Mouse (Mus musculus) heart, embryonic 13.5 days (tissue): ENCODE results near the gene Mbtps2. TPM values are rescaled to one million over a fixed set of nuclear protein-coding genes. Genes with fewer than 3 reads are reported as not detected.
A peak's percentile ranks its signal among the peaks of the same experiment; 100 is the strongest.

ENCODE experiments used
- ATAC-seq: fragments of 200-750 bp; cut with Nextera tagmentation; 2 replicates; pipeline ENCODE4 v1.8.0; 2017; ENCODE audit warnings: moderate TSS enrichment; ENCODE audit not compliant: insufficient number of reproducible peaks, low FRiP score, low TSS enrichment; ENCODE audit errors: extremely low read depth
- H3K27ac ChIP-seq: fragments of 300-500 bp; sonication (generic); replicated peaks from 2 replicates; pipeline ENCODE4 v1.5.1; 2015; ENCODE audit warnings: moderate library complexity, mild to moderate bottlenecking, inconsistent platforms
- H3K27me3 ChIP-seq: fragments of 300-500 bp; sonication (generic); replicated peaks from 2 replicates; pipeline ENCODE4 v1.6.1; 2015; ENCODE audit warnings: mild to moderate bottlenecking, inconsistent platforms
- H3K36me3 ChIP-seq: fragments of 300-500 bp; sonication (generic); 2 replicates; pipeline ENCODE4 v1.6.1; 2015; ENCODE audit warnings: mild to moderate bottlenecking, inconsistent platforms
- H3K4me1 ChIP-seq: fragments of 300-500 bp; sonication (generic); 2 replicates; pipeline ENCODE4 v1.6.1; 2015; ENCODE audit warnings: inconsistent platforms
- H3K4me2 ChIP-seq: fragments of 300-500 bp; sonication (generic); 2 replicates; pipeline ENCODE4 v1.6.1; 2015; ENCODE audit warnings: inconsistent platforms, mild to moderate bottlenecking, moderate library complexity
- H3K4me3 ChIP-seq: fragments of 300-500 bp; sonication (generic); 2 replicates; pipeline ENCODE4 v1.5.1; 2015; ENCODE audit warnings: moderate library complexity, mild to moderate bottlenecking, inconsistent platforms
- H3K9ac ChIP-seq: fragments of 300-500 bp; sonication (generic); 2 replicates; pipeline ENCODE4 v1.6.1; 2015; ENCODE audit warnings: inconsistent platforms, mild to moderate bottlenecking, moderate library complexity
- H3K9me3 ChIP-seq: fragments of 300-500 bp; sonication (generic); 2 replicates; pipeline ENCODE4 v1.6.1; 2016; ENCODE audit warnings: inconsistent platforms
- WGBS: fragments of 180-500 bp; shearing (Covaris S2); methylation state at CpG from one replicate; pipeline ENCODE4 v1.1.7; 2015; ENCODE audit warnings: mixed read lengths; 5-methylcytosine and 5-hydroxymethylcytosine counted together
- polyA plus RNA-seq: library from polyadenylated mRNA; unstranded; fragments of >200 nt; fragmentation: Nextera tagmentation; extraction: Ambion mirVana; gene quantifications from 2 replicates; pipeline ENCODE4 v1.2.1, GENCODE M21; 2015

The Mbtps2 gene
- polyA plus RNA-seq, 1 experiment from 2014 or later, result 16.8 TPM

GRCm38 (mm10) chrX:157596802-157597201 is 1.7 kb downstream of the Mbtps2 start:
- 73% methylated on average over 5 of the region's 5 CpGs for WGBS
- peak overlapping the region; percentile 66 for H3K4me2 ChIP-seq
- H3K4me1 ChIP-seq, result peaks cover 14% of the 10 kb centered on the region
- peak overlapping the region; percentile 73 for H3K4me3 ChIP-seq
- no peaks in the 10 kb centered on the region for H3K27me3 ChIP-seq
- ATAC-seq, result no peak
- H3K27ac ChIP-seq, result 0 out of 2 replicates have a peak overlapping the region, but pooled peaks have one; percentile 15
- H3K9me3 ChIP-seq, result no peaks in the 10 kb centered on the region
- H3K9ac ChIP-seq, result peak overlapping the region; percentile 91; the same call in 1 of the 2 replicates
- H3K36me3 ChIP-seq, result no peaks in the 10 kb centered on the region

- no peak overlapping the region for H3K27ac ChIP-seq
- peaks cover 4% of the 10 kb centered on the region for H3K36me3 ChIP-seq
- H3K4me3 ChIP-seq, result no peak overlapping the region
- H3K9ac ChIP-seq, result no peak overlapping the region
- WGBS, result 62% methylated on average over 6 of the region's 6 CpGs
- peak overlapping the region; percentile 66 for H3K4me2 ChIP-seq
- no peaks in the 10 kb centered on the region for H3K27me3 ChIP-seq
- H3K4me1 ChIP-seq, result peaks cover 14% of the 10 kb centered on the region
- ATAC-seq, result no peak
- H3K9me3 ChIP-seq, result no peaks in the 10 kb centered on the region
These were observed 2.6 kb downstream of the Mbtps2 start for GRCm38 (mm10) chrX:157595927-157596326.

GRCm38 (mm10) chrX:157594606-157595005 is 3.9 kb downstream of the Mbtps2 start:
- Histone ChIP-seq H3K4me1 (peaks cover 14% of the 10 kb centered on the region), H3K27ac (no peak overlapping the region), H3K27me3 (no peaks in the 10 kb centered on the region), H3K4me2 (no peak overlapping the region), H3K9me3 (no peaks in the 10 kb centered on the region), H3K9ac (no peak overlapping the region), H3K4me3 (no peak overlapping the region), H3K36me3 (peaks cover 16% of the 10 kb centered on the region)
- 70% methylated on average over 2 of the region's 2 CpGs for WGBS
- no peak for ATAC-seq

GRCm38 (mm10) chrX:157587001-157587400 is 11.5 kb downstream of the Mbtps2 start:
- Histone ChIP-seq H3K9me3 (no peaks in the 10 kb centered on the region), H3K27ac (no peak overlapping the region), H3K27me3 (no peaks in the 10 kb centered on the region), H3K36me3 (peaks cover 23% of the 10 kb centered on the region), H3K4me2 (no peak overlapping the region), H3K4me1 (0 out of 2 replicates have a peak, but pooled peaks cover under 1% of the 10 kb centered on the region), H3K4me3 (no peak overlapping the region), H3K9ac (no peak overlapping the region)
- no peak for ATAC-seq
- WGBS, result 76% methylated on average over 5 of the region's 5 CpGs

GRCm38 (mm10) chrX:157586397-157586796 is 12.1 kb downstream of the Mbtps2 start:
- peaks cover 23% of the 10 kb centered on the region for H3K36me3 ChIP-seq
- H3K4me3 ChIP-seq, result no peak overlapping the region
- no peak for ATAC-seq
- H3K9me3 ChIP-seq, result no peaks in the 10 kb centered on the region
- H3K4me2 ChIP-seq, result no peak overlapping the region
- no peaks in the 10 kb centered on the region for H3K27me3 ChIP-seq
- no peak overlapping the region for H3K9ac ChIP-seq
- no peak overlapping the region for H3K27ac ChIP-seq
- 0 out of 2 replicates have a peak, but pooled peaks cover 6% of the 10 kb centered on the region for H3K4me1 ChIP-seq

- H3K27me3 ChIP-seq, result no peaks in the 10 kb centered on the region
- no peak overlapping the region for H3K9ac ChIP-seq
- 0 out of 2 replicates have a peak, but pooled peaks cover 6% of the 10 kb centered on the region for H3K4me1 ChIP-seq
- H3K27ac ChIP-seq, result no peak overlapping the region
- no peak for ATAC-seq
- no peak overlapping the region for H3K4me3 ChIP-seq
- no peaks in the 10 kb centered on the region for H3K9me3 ChIP-seq
- 76% methylated on average over 6 of the region's 6 CpGs for WGBS
- no peak overlapping the region for H3K4me2 ChIP-seq
- peaks cover 18% of the 10 kb centered on the region for H3K36me3 ChIP-seq
These were observed 19.4 kb downstream of the Mbtps2 start for GRCm38 (mm10) chrX:157579108-157579614.

- no peaks in the 10 kb centered on the region for H3K4me1 ChIP-seq
- H3K27ac ChIP-seq, result no peak overlapping the region
- ATAC-seq, result no peak
- H3K9ac ChIP-seq, result no peak overlapping the region
- no peaks in the 10 kb centered on the region for H3K9me3 ChIP-seq
- peaks cover 34% of the 10 kb centered on the region for H3K36me3 ChIP-seq
- H3K4me3 ChIP-seq, result no peak overlapping the region
- H3K4me2 ChIP-seq, result no peak overlapping the region
- H3K27me3 ChIP-seq, result no peaks in the 10 kb centered on the region
- WGBS, result 56% methylated on average over 2 of the region's 2 CpGs
These were observed 23.8 kb downstream of the Mbtps2 start for GRCm38 (mm10) chrX:157574683-157575082.

GRCm38 (mm10) chrX:157568840-157569239 is 29.7 kb downstream of the Mbtps2 start, which contains the start of gene Yy2:
Yy2 (minus strand) TSS chrX:157568985.
- Histone ChIP-seq H3K4me3 (no peak within 1 kb of the TSS), H3K27me3 (no peaks in the 10 kb centered on the region), H3K9ac (no peak within 1 kb of the TSS), H3K9me3 (no peaks in the 10 kb centered on the region), H3K36me3 (peaks cover 28% of the 10 kb centered on the region), H3K27ac (no peak within 1 kb of the TSS), H3K4me2 (no peak within 1 kb of the TSS), H3K4me1 (no peaks in the 10 kb centered on the region)
- 84% methylated on average over 26 of the region's 26 CpGs for WGBS
- no peak for ATAC-seq

GRCm38 (mm10) chrX:157563794-157564193 is 34.7 kb downstream of the Mbtps2 start:
- no peak overlapping the region for H3K4me3 ChIP-seq
- peaks cover 13% of the 10 kb centered on the region for H3K36me3 ChIP-seq
- no peaks in the 10 kb centered on the region for H3K9me3 ChIP-seq
- H3K4me1 ChIP-seq, result no peaks in the 10 kb centered on the region
- no peak overlapping the region for H3K9ac ChIP-seq
- 80% methylated on average over 10 of the region's 10 CpGs for WGBS
- no peak overlapping the region for H3K4me2 ChIP-seq
- H3K27me3 ChIP-seq, result no peaks in the 10 kb centered on the region
- H3K27ac ChIP-seq, result no peak overlapping the region
- ATAC-seq, result no peak

- no peaks in the 10 kb centered on the region for H3K9me3 ChIP-seq
- H3K9ac ChIP-seq, result no peak overlapping the region
- H3K27me3 ChIP-seq, result no peaks in the 10 kb centered on the region
- WGBS, result 20% methylated on average over 3 of the region's 3 CpGs
- no peak overlapping the region for H3K27ac ChIP-seq
- H3K4me1 ChIP-seq, result no peaks in the 10 kb centered on the region
- peaks cover 8% of the 10 kb centered on the region; the same call in 1 of the 2 replicates for H3K36me3 ChIP-seq
- H3K4me3 ChIP-seq, result no peak overlapping the region
- no peak overlapping the region for H3K4me2 ChIP-seq
- ATAC-seq, result no peak
These were observed 51.4 kb downstream of the Mbtps2 start for GRCm38 (mm10) chrX:157547082-157547481.

GRCm38 (mm10) chrX:157506400-157506799 is 92.1 kb downstream of the Mbtps2 start:
- Histone ChIP-seq H3K27me3 (no peaks in the 10 kb centered on the region), H3K9ac (no peak overlapping the region), H3K9me3 (no peaks in the 10 kb centered on the region), H3K27ac (no peak overlapping the region), H3K36me3 (no peaks in the 10 kb centered on the region), H3K4me3 (no peak overlapping the region), H3K4me1 (no peaks in the 10 kb centered on the region), H3K4me2 (no peak overlapping the region)
- ATAC-seq, result no peak
- WGBS, result 43% methylated on average over 5 of the region's 5 CpGs

GRCm38 (mm10) chrX:157504506-157504905 is 94.0 kb downstream of the Mbtps2 start:
- no peaks in the 10 kb centered on the region for H3K4me1 ChIP-seq
- no peak for ATAC-seq
- no peak overlapping the region for H3K4me2 ChIP-seq
- H3K27ac ChIP-seq, result no peak overlapping the region
- H3K4me3 ChIP-seq, result no peak overlapping the region
- no peaks in the 10 kb centered on the region for H3K9me3 ChIP-seq
- H3K9ac ChIP-seq, result no peak overlapping the region
- H3K27me3 ChIP-seq, result no peaks in the 10 kb centered on the region
- no peaks in the 10 kb centered on the region for H3K36me3 ChIP-seq
- 37% methylated on average over 1 of the region's 1 CpGs for WGBS
